In the genomic region with DNA sequence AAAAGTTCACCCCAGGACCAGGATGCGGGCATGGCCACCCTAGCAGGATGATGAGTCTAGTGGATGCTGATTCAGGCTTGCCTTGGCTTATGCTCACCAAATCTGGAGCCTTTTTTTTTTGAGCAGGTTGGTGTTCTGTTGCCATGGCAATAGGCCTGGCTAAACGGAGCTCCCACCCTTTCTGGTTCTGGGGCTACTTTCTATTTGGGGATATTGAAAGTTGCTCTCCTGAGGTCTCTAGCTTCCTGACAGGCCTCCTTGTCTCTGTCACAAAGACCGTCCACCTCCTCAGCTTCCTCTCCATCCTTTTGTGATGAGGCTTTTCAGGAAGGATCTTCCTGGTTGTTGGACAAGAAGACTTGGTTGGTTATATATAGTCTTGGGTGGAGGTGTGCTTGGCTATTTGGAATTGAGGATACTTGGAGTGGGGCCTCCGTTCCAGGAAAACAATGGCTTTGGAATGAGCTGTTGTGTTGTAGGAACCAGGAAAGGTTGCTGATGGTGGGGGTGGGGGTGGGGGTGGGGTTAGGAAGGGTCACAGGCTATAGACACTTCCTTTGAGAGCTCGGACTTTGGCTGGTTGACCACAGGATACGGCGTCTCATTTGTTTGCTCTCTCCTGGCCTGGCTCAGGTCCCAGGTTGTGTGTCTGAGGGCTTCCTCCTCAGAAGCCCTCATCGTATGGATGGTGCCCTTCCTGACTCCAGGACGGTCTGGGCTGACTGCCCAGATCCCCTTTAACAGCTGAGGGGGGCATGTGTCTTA, we compare ENCODE assay signal across 9 mouse cellular contexts. TPM values are rescaled to one million over a fixed set of nuclear protein-coding genes. Genes with fewer than 3 reads are reported as not detected.
DNase-seq lines count a peak whose midpoint lies in the region; ATAC-seq and TF ChIP-seq lines count a peak whose summit lies in the region.
"Had no signal": no experiment of that assay in that cellular context is flagged by ENCODE, and none has a peak within 500 bp of the region (broad histone marks: within the 10 kb centered on the region; RNA-seq: fewer than 3 reads in every experiment).

No protein-coding gene starts in this region.

- H3K27ac ChIP-seq in forebrain, postnatal 0 days (ENCODE audit: low read depth, low read length), result no peak overlapping the region
- H3K27ac ChIP-seq in intestine, embryonic 16.5 days (ENCODE audit: low read length), result peak overlapping the region; percentile 91
- no peak overlapping the region for H3K27ac ChIP-seq in limb, embryonic 14.5 days (replicated peaks; ENCODE audit: low read depth, low read length)
- no peak overlapping the region for H3K27ac ChIP-seq in midbrain, embryonic 16.5 days (ENCODE audit: low read length)

- peak overlapping the region; percentile 96 for H3K4me3 ChIP-seq in forebrain, postnatal 0 days (ENCODE audit: low read depth, low read length)
- peak overlapping the region; percentile 85; the same call in 1 of the 2 replicates for H3K4me3 ChIP-seq in intestine, embryonic 16.5 days (ENCODE audit: low read length)
- peak overlapping the region; percentile 86; the same call in 1 of the 2 replicates for H3K4me3 ChIP-seq in limb, embryonic 14.5 days (replicated peaks; ENCODE audit: low read length)
- H3K4me3 ChIP-seq in midbrain, embryonic 16.5 days (ENCODE audit: low read depth, low read length), result peak overlapping the region; percentile 99

- no peaks in the 10 kb centered on the region for H3K36me3 ChIP-seq in forebrain, postnatal 0 days (ENCODE audit: insufficient read depth)
- H3K36me3 ChIP-seq in intestine, embryonic 16.5 days (ENCODE audit: control insufficient read depth, insufficient read depth, low read length), result no peaks in the 10 kb centered on the region
- H3K36me3 ChIP-seq in limb, embryonic 14.5 days (ENCODE audit: control insufficient read depth, insufficient read depth, low read length), result no peaks in the 10 kb centered on the region
- H3K36me3 ChIP-seq in midbrain, embryonic 16.5 days (ENCODE audit: control insufficient read depth, insufficient read depth, low read length), result no peaks in the 10 kb centered on the region

- peak; percentile 52 to 68 for DNase-seq in left cerebral cortex, adult 18-20 months (ENCODE audit: low spot score in 2 of 2)
- no peak for DNase-seq in left cerebral cortex, postnatal 4 days
- DNase-seq in forebrain, postnatal 0 days, result peak; percentile 53
- no peak for DNase-seq in limb, embryonic 14.5 days (ENCODE audit: low spot score)
- DNase-seq in thymus, postnatal 0 days (ENCODE audit: low spot score), result no peak
- no peak for DNase-seq in testis, postnatal 14 days (ENCODE audit: low spot score)

- no peaks in the 10 kb centered on the region for H3K9me3 ChIP-seq in forebrain, postnatal 0 days (ENCODE audit: low read length)
- H3K9me3 ChIP-seq in intestine, embryonic 16.5 days (ENCODE audit: control insufficient read depth, low read length), result no peaks in the 10 kb centered on the region
- H3K9me3 ChIP-seq in limb, embryonic 14.5 days (ENCODE audit: control insufficient read depth, low read length), result no peaks in the 10 kb centered on the region
- no peaks in the 10 kb centered on the region for H3K9me3 ChIP-seq in midbrain, embryonic 16.5 days (replicated peaks; ENCODE audit: control insufficient read depth, low read length, poor library complexity, severe bottlenecking)

- peaks cover 23% of the 10 kb centered on the region for H3K4me1 ChIP-seq in forebrain, postnatal 0 days (ENCODE audit: insufficient read depth)
- peaks cover 40% of the 10 kb centered on the region for H3K4me1 ChIP-seq in intestine, embryonic 16.5 days (ENCODE audit: control insufficient read depth, insufficient read depth, low read length)
- peaks cover 33% of the 10 kb centered on the region for H3K4me1 ChIP-seq in limb, embryonic 14.5 days (ENCODE audit: control insufficient read depth, insufficient read depth, low read length)
- H3K4me1 ChIP-seq in midbrain, embryonic 16.5 days (ENCODE audit: control insufficient read depth, insufficient read depth, low read length), result peaks cover 35% of the 10 kb centered on the region

- no peak for ATAC-seq in forebrain, postnatal 0 days
- no peak for ATAC-seq in intestine, embryonic 16.5 days
- ATAC-seq in limb, embryonic 14.5 days (ENCODE audit: low FRiP score, low read depth), result no peak
- no peak for ATAC-seq in midbrain, embryonic 16.5 days

- peaks cover 3% of the 10 kb centered on the region; the same call in 1 of the 2 replicates for H3K27me3 ChIP-seq in forebrain, postnatal 0 days (ENCODE audit: insufficient read depth, low read length)
- no peaks in the 10 kb centered on the region for H3K27me3 ChIP-seq in intestine, embryonic 16.5 days (replicated peaks; ENCODE audit: control insufficient read depth, insufficient read depth, low read length)
- no peaks in the 10 kb centered on the region for H3K27me3 ChIP-seq in limb, embryonic 14.5 days (ENCODE audit: control insufficient read depth, insufficient read depth, low read length)
- no peaks in the 10 kb centered on the region for H3K27me3 ChIP-seq in midbrain, embryonic 16.5 days (ENCODE audit: control insufficient read depth, insufficient read depth, low read depth, low read length)

- H3K9ac ChIP-seq in forebrain, postnatal 0 days, result peak overlapping the region; percentile 97
- peak overlapping the region; percentile 95 for H3K9ac ChIP-seq in intestine, embryonic 16.5 days (ENCODE audit: low read depth, low read length)
- no peak overlapping the region for H3K9ac ChIP-seq in limb, embryonic 14.5 days (ENCODE audit: low read depth, low read length, severe bottlenecking)
- H3K9ac ChIP-seq in midbrain, embryonic 16.5 days (ENCODE audit: low read depth, low read length), result peak overlapping the region; percentile 99

- no peak for TF ChIP-seq POLR2A in limb, embryonic 14.5 days (IDR thresholded peaks at IDR 0.05; ENCODE audit: borderline replicate concordance, extremely low read depth, insufficient read depth, insufficient read length)

- TF ChIP-seq CTCF in forebrain, postnatal 0 days (IDR thresholded peaks at IDR 0.05; ENCODE audit: low read depth), result no peak

- peak overlapping the region; percentile 79 for H3K4me2 ChIP-seq in forebrain, postnatal 0 days (ENCODE audit: low read depth)
- peak overlapping the region; percentile 86 for H3K4me2 ChIP-seq in intestine, embryonic 16.5 days (ENCODE audit: low read depth, low read length)
- peak overlapping the region; percentile 89 for H3K4me2 ChIP-seq in limb, embryonic 14.5 days (replicated peaks; ENCODE audit: low read depth, low read length, severe bottlenecking)
- peak overlapping the region; percentile 97 for H3K4me2 ChIP-seq in midbrain, embryonic 16.5 days (ENCODE audit: low read length)

- 53% methylated on average over 9 of the region's 9 CpGs for WGBS in forebrain, postnatal 0 days
- 51% methylated on average over 9 of the region's 9 CpGs for WGBS in intestine, embryonic 16.5 days
- WGBS in limb, embryonic 14.5 days, result 56% methylated on average over 9 of the region's 9 CpGs
- WGBS in midbrain, embryonic 16.5 days, result 52% methylated on average over 9 of the region's 9 CpGs

- intact Hi-C loops in left cerebral cortex, postnatal 4 days (cut with DNase I), result no loop called here

RNA-seq across cellular contexts. Expression of gene Myo18a, which starts 1.8 kb away (rescaled TPM):
- total RNA-seq in left cerebral cortex, adult 18-20 months (2021), result 100 to 1,000 TPM; 132 to 140 TPM
- 100 to 1,000 TPM; 146 to 151 TPM for total RNA-seq in left cerebral cortex, postnatal 4 days (2021)
- 67.5 and 85.2 TPM in 2 replicates for total RNA-seq in forebrain, postnatal 0 days (2014; rRNA removed)
- 23.9 and 33.8 TPM in 2 replicates for polyA plus RNA-seq in forebrain, postnatal 0 days (2015; fragmentation: Nextera tagmentation; extraction: Ambion mirVana)
- polyA plus RNA-seq in intestine, embryonic 16.5 days (2015; fragmentation: Nextera tagmentation; extraction: Ambion mirVana), result 31.2 and 31.8 TPM in 2 replicates
- 42.9 and 47.0 TPM in 2 replicates for polyA plus RNA-seq in limb, embryonic 14.5 days (2012; rRNA removed)
- 43.5 and 45.3 TPM in 2 replicates for polyA plus RNA-seq in limb, embryonic 14.5 days (2014; fragmentation: Nextera tagmentation; extraction: Ambion mirVana)
- 46.8 and 55.4 TPM in 2 replicates for polyA plus RNA-seq in midbrain, embryonic 16.5 days (2015; fragmentation: Nextera tagmentation; extraction: Ambion mirVana)
- 25.5 and 27.5 TPM in 2 replicates for polyA plus RNA-seq in thymus, postnatal 0 days (2015; fragmentation: Nextera tagmentation; extraction: Ambion mirVana)

RNA-seq across cellular contexts. Expression of gene Gm10277, which starts 22.7 kb away (rescaled TPM):
- not detected for total RNA-seq in left cerebral cortex, adult 18-20 months (2021)
- total RNA-seq in left cerebral cortex, postnatal 4 days (2021), result not detected
- not detected in 2 replicates for total RNA-seq in forebrain, postnatal 0 days (2014; rRNA removed)
- polyA plus RNA-seq in forebrain, postnatal 0 days (2015; fragmentation: Nextera tagmentation; extraction: Ambion mirVana), result 0.29 TPM in 1 of 2 replicates, not detected in the other
- 0.89 and 1.0 TPM in 2 replicates for polyA plus RNA-seq in intestine, embryonic 16.5 days (2015; fragmentation: Nextera tagmentation; extraction: Ambion mirVana)
- not detected in 2 replicates for polyA plus RNA-seq in limb, embryonic 14.5 days (2012; rRNA removed)
- 0.75 and 0.89 TPM in 2 replicates for polyA plus RNA-seq in limb, embryonic 14.5 days (2014; fragmentation: Nextera tagmentation; extraction: Ambion mirVana)
- 2.0 and 2.5 TPM in 2 replicates for polyA plus RNA-seq in midbrain, embryonic 16.5 days (2015; fragmentation: Nextera tagmentation; extraction: Ambion mirVana)
- 0.39 and 1.1 TPM in 2 replicates for polyA plus RNA-seq in thymus, postnatal 0 days (2015; fragmentation: Nextera tagmentation; extraction: Ambion mirVana)
- total RNA-seq: layer of hippocampus, postnatal 36 days had no signal

RNA-seq across cellular contexts. Expression of gene Cryba1, which starts 39.8 kb away (rescaled TPM):
- not detected for total RNA-seq in left cerebral cortex, adult 18-20 months (2021)
- total RNA-seq in left cerebral cortex, postnatal 4 days (2021), result under 1 TPM; 0.26 to 0.52 TPM
- 0.23 and 0.95 TPM in 2 replicates for total RNA-seq in forebrain, postnatal 0 days (2014; rRNA removed)
- 0.41 and 0.88 TPM in 2 replicates for polyA plus RNA-seq in forebrain, postnatal 0 days (2015; fragmentation: Nextera tagmentation; extraction: Ambion mirVana)
- not detected in 2 replicates for polyA plus RNA-seq in intestine, embryonic 16.5 days (2015; fragmentation: Nextera tagmentation; extraction: Ambion mirVana)
- polyA plus RNA-seq in limb, embryonic 14.5 days (2012; rRNA removed), result not detected in 2 replicates
- not detected in 2 replicates for polyA plus RNA-seq in limb, embryonic 14.5 days (2014; fragmentation: Nextera tagmentation; extraction: Ambion mirVana)
- polyA plus RNA-seq in midbrain, embryonic 16.5 days (2015; fragmentation: Nextera tagmentation; extraction: Ambion mirVana), result 0.24 and 0.47 TPM in 2 replicates
- polyA plus RNA-seq in thymus, postnatal 0 days (2015; fragmentation: Nextera tagmentation; extraction: Ambion mirVana), result 0.79 TPM in 1 of 2 replicates, not detected in the other
- total RNA-seq: layer of hippocampus, postnatal 36 days had no signal

Comparison
In these comparisons a context has a peak if more than half of its experiments do, and no peak if none do; other contexts are left out.
1. DNase-seq: peak in left cerebral cortex, adult 18-20 months (2 of 2) and forebrain, postnatal 0 days (single experiment); none in left cerebral cortex, postnatal 4 days (single experiment), limb, embryonic 14.5 days (single experiment), thymus, postnatal 0 days (single experiment) and testis, postnatal 14 days (single experiment).
2. Peak in every context shown above with its lines, with median percentiles within 50 percentile points of each other: H3K4me2 ChIP-seq and H3K4me3 ChIP-seq.